Mouse (Mus musculus): ENCODE results near the gene Cdk19. TPM values are rescaled to one million over a fixed set of nuclear protein-coding genes. Genes with fewer than 3 reads are reported as not detected.

Cdk19 gene
- polyA plus RNA-seq, 1 experiment = 31.0 TPM

- WGBS = 62% methylated on average over 4 of the region's 4 CpGs
- H3K27ac ChIP-seq (ENCODE audit: control insufficient read depth, insufficient read depth, low read length) = no peak overlapping the region
- H3K4me1 ChIP-seq (replicated peaks; ENCODE audit: control insufficient read depth, insufficient read depth, low read length) = peaks cover 39% of the 10 kb centered on the region
- H3K4me3 ChIP-seq (ENCODE audit: control insufficient read depth, insufficient read depth, low read length) = no peak overlapping the region
- H3K27me3 ChIP-seq (ENCODE audit: control insufficient read depth, insufficient read depth, low read length) = no peaks in the 10 kb centered on the region
- TF ChIP-seq POLR2A (IDR thresholded peaks at IDR 0.05; ENCODE audit: control insufficient read depth, extremely low read depth, insufficient read depth, low read length, poor library complexity) = no peak
- TF ChIP-seq CTCF (IDR thresholded peaks at IDR 0.05; ENCODE audit: borderline replicate concordance, control insufficient read depth, extremely low read depth, insufficient read depth, low read length, poor library complexity) = no peak
- H3K36me3 ChIP-seq (ENCODE audit: control insufficient read depth, insufficient read depth, low read length) = no peaks in the 10 kb centered on the region
- DNase-seq = no peak
Measured at GRCm38 (mm10) chr10:40516421-40516820, 177.1 kb downstream of the Cdk19 start.

- 93% methylated on average over 4 of the region's 4 CpGs for WGBS
- DNase-seq = peak; percentile 2
- Histone ChIP-seq H3K4me1 (replicated peaks; ENCODE audit: control insufficient read depth, insufficient read depth, low read length) (peaks cover 33% of the 10 kb centered on the region), H3K36me3 (ENCODE audit: control insufficient read depth, insufficient read depth, low read length) (no peaks in the 10 kb centered on the region), H3K4me3 (ENCODE audit: control insufficient read depth, insufficient read depth, low read length) (no peak overlapping the region), H3K27me3 (ENCODE audit: control insufficient read depth, insufficient read depth, low read length) (no peaks in the 10 kb centered on the region), H3K27ac (ENCODE audit: control insufficient read depth, insufficient read depth, low read length) (no peak overlapping the region)
- TF ChIP-seq CTCF (IDR thresholded peaks at IDR 0.05; ENCODE audit: borderline replicate concordance, control insufficient read depth, extremely low read depth, insufficient read depth, low read length, poor library complexity) = no peak
- TF ChIP-seq POLR2A (IDR thresholded peaks at IDR 0.05; ENCODE audit: control insufficient read depth, extremely low read depth, insufficient read depth, low read length, poor library complexity) = no peak
Measured at GRCm38 (mm10) chr10:40519586-40519985, 180.2 kb downstream of the Cdk19 start.

GRCm38 (mm10) chr10:40521579-40521978 lies 182.2 kb downstream of the Cdk19 start:
- Histone ChIP-seq H3K4me3 (ENCODE audit: control insufficient read depth, insufficient read depth, low read length) (no peak overlapping the region), H3K27me3 (ENCODE audit: control insufficient read depth, insufficient read depth, low read length) (no peaks in the 10 kb centered on the region), H3K36me3 (ENCODE audit: control insufficient read depth, insufficient read depth, low read length) (no peaks in the 10 kb centered on the region), H3K4me1 (replicated peaks; ENCODE audit: control insufficient read depth, insufficient read depth, low read length) (peaks cover 24% of the 10 kb centered on the region), H3K27ac (ENCODE audit: control insufficient read depth, insufficient read depth, low read length) (no peak overlapping the region)
- 88% methylated on average over 12 of the region's 12 CpGs for WGBS
- no peak for DNase-seq
- TF ChIP-seq POLR2A (IDR thresholded peaks at IDR 0.05; ENCODE audit: control insufficient read depth, extremely low read depth, insufficient read depth, low read length, poor library complexity) (no peak), CTCF (IDR thresholded peaks at IDR 0.05; ENCODE audit: borderline replicate concordance, control insufficient read depth, extremely low read depth, insufficient read depth, low read length, poor library complexity) (no peak)

- no peaks in the 10 kb centered on the region for H3K27me3 ChIP-seq (ENCODE audit: control insufficient read depth, insufficient read depth, low read length)
- peaks cover 34% of the 10 kb centered on the region for H3K4me1 ChIP-seq (replicated peaks; ENCODE audit: control insufficient read depth, insufficient read depth, low read length)
- no peaks in the 10 kb centered on the region for H3K36me3 ChIP-seq (ENCODE audit: control insufficient read depth, insufficient read depth, low read length)
- DNase-seq = no peak
- no peak overlapping the region for H3K4me3 ChIP-seq (ENCODE audit: control insufficient read depth, insufficient read depth, low read length)
- no peak overlapping the region for H3K27ac ChIP-seq (ENCODE audit: control insufficient read depth, insufficient read depth, low read length)
- TF ChIP-seq CTCF (IDR thresholded peaks at IDR 0.05; ENCODE audit: borderline replicate concordance, control insufficient read depth, extremely low read depth, insufficient read depth, low read length, poor library complexity) = no peak
- no peak for TF ChIP-seq POLR2A (IDR thresholded peaks at IDR 0.05; ENCODE audit: control insufficient read depth, extremely low read depth, insufficient read depth, low read length, poor library complexity)
- WGBS = 96% methylated on average over 7 of the region's 7 CpGs
Measured at GRCm38 (mm10) chr10:40523312-40523975, 184.1 kb downstream of the Cdk19 start.

- Histone ChIP-seq H3K36me3 (ENCODE audit: control insufficient read depth, insufficient read depth, low read length) (no peaks in the 10 kb centered on the region), H3K27ac (ENCODE audit: control insufficient read depth, insufficient read depth, low read length) (no peak overlapping the region), H3K4me3 (ENCODE audit: control insufficient read depth, insufficient read depth, low read length) (no peak overlapping the region), H3K4me1 (replicated peaks; ENCODE audit: control insufficient read depth, insufficient read depth, low read length) (peaks cover 32% of the 10 kb centered on the region), H3K27me3 (ENCODE audit: control insufficient read depth, insufficient read depth, low read length) (no peaks in the 10 kb centered on the region)
- DNase-seq = no peak
- TF ChIP-seq POLR2A (IDR thresholded peaks at IDR 0.05; ENCODE audit: control insufficient read depth, extremely low read depth, insufficient read depth, low read length, poor library complexity) (no peak), CTCF (IDR thresholded peaks at IDR 0.05; ENCODE audit: borderline replicate concordance, control insufficient read depth, extremely low read depth, insufficient read depth, low read length, poor library complexity) (no peak)
- WGBS = 91% methylated on average over 9 of the region's 9 CpGs
Measured at GRCm38 (mm10) chr10:40524032-40524806, 184.9 kb downstream of the Cdk19 start.

- Histone ChIP-seq H3K27ac (ENCODE audit: control insufficient read depth, insufficient read depth, low read length) (no peak overlapping the region), H3K4me1 (replicated peaks; ENCODE audit: control insufficient read depth, insufficient read depth, low read length) (peaks cover 32% of the 10 kb centered on the region), H3K27me3 (ENCODE audit: control insufficient read depth, insufficient read depth, low read length) (no peaks in the 10 kb centered on the region), H3K4me3 (ENCODE audit: control insufficient read depth, insufficient read depth, low read length) (no peak overlapping the region), H3K36me3 (ENCODE audit: control insufficient read depth, insufficient read depth, low read length) (no peaks in the 10 kb centered on the region)
- TF ChIP-seq CTCF (IDR thresholded peaks at IDR 0.05; ENCODE audit: borderline replicate concordance, control insufficient read depth, extremely low read depth, insufficient read depth, low read length, poor library complexity) = no peak
- no peak for TF ChIP-seq POLR2A (IDR thresholded peaks at IDR 0.05; ENCODE audit: control insufficient read depth, extremely low read depth, insufficient read depth, low read length, poor library complexity)
- 30% methylated on average over 10 of the region's 10 CpGs for WGBS
- DNase-seq = peak; percentile 69
Measured at GRCm38 (mm10) chr10:40524991-40525390, 185.6 kb downstream of the Cdk19 start.

Measured in thymus, adult 2 months (tissue).